Mouse (Mus musculus) liver, adult 2 months (tissue): ENCODE measurements around the gene Eif3a. TPM values are rescaled to one million over a fixed set of nuclear protein-coding genes. Genes with fewer than 3 reads are reported as not detected.

ENCODE experiments used
- DNase-seq: peaks from one replicate; pipeline ENCODE4 v3.0.0-alpha.2; 2011; ENCODE audit warnings: low read depth, low spot score; ENCODE audit errors: extremely low read depth
- H3K27ac ChIP-seq: fragments of 200-500 bp; replicated peaks from 2 replicates; pipeline ENCODE4 v1.5.1; 2012; ENCODE audit warnings: low read depth, mild to moderate bottlenecking, control low read depth, inconsistent platforms, low read length; ENCODE audit not compliant: insufficient read depth
- H3K27me3 ChIP-seq: fragments of 200-500 bp; 2 replicates; pipeline ENCODE4 v1.6.1; 2012; ENCODE audit warnings: mild to moderate bottlenecking, moderate library complexity, low read length, inconsistent platforms; ENCODE audit not compliant: control insufficient read depth, insufficient read depth
- H3K36me3 ChIP-seq: fragments of 200-500 bp; 2 replicates; pipeline ENCODE4 v1.6.1; 2012; ENCODE audit warnings: low read length, inconsistent platforms; ENCODE audit not compliant: control insufficient read depth, insufficient read depth
- H3K4me1 ChIP-seq: fragments of 200-500 bp; 2 replicates; pipeline ENCODE4 v1.6.1; 2011; ENCODE audit warnings: low read length; ENCODE audit not compliant: control insufficient read depth, insufficient read depth
- H3K4me3 ChIP-seq: fragments of 200-500 bp; 2 replicates; pipeline ENCODE4 v1.5.1; 2011; ENCODE audit warnings: low read depth, mild to moderate bottlenecking, control low read depth, low read length, moderate library complexity; ENCODE audit not compliant: insufficient read depth
- H3K79me2 ChIP-seq: fragments of 200-500 bp; 2 replicates; pipeline ENCODE4 v1.6.1; 2012; ENCODE audit warnings: inconsistent platforms, mild to moderate bottlenecking, low read length, moderate library complexity; ENCODE audit not compliant: control insufficient read depth, insufficient read depth
- H3K9ac ChIP-seq: fragments of 200-500 bp; 2 replicates; pipeline ENCODE4 v1.6.1; 2012; ENCODE audit warnings: low read depth, mild to moderate bottlenecking, control low read depth, inconsistent platforms, low read length
- CTCF ChIP-seq: fragments of 200-500 bp; IDR thresholded peaks from 2 replicates; pipeline ENCODE4 v1.5.1; 2011; ENCODE audit warnings: low read depth, low read length, control low read depth
- POLR2A ChIP-seq: fragments of 200-500 bp; IDR thresholded peaks from 2 replicates; pipeline ENCODE4 v1.6.1; 2011; ENCODE audit warnings: low read length, control low read depth; ENCODE audit not compliant: insufficient read depth; ENCODE audit errors: extremely low read depth
- WGBS: fragments of 180-500 bp; shearing (Covaris S2); methylation state at CpG from one replicate; pipeline ENCODE4 v1.1.7; 2018; 5-methylcytosine and 5-hydroxymethylcytosine counted together
- polyA plus RNA-seq: library from polyadenylated mRNA; depleted of rRNA; stranded (reverse); fragments of >200 nt; gene quantifications from 2 replicates; pipeline ENCODE4 v1.2.3, GENCODE M21; 2012; rRNA removed
- total RNA-seq: library from RNA; depleted of rRNA; stranded (reverse); fragments of >200 nt; gene quantifications from 2 replicates; pipeline ENCODE4 v1.2.3, GENCODE M21; 2014; rRNA removed

The Eif3a gene
- 57.9 and 65.8 TPM in 2 replicates for total RNA-seq
- 16.5 and 17.7 TPM in 2 replicates for polyA plus RNA-seq

GRCm38 (mm10) chr19:60790551-60791161, at the start of gene Eif3a:
Eif3a (minus strand) TSS chr19:60790658.
- peak within 1 kb of the TSS; percentile 64 for H3K4me3 ChIP-seq
- under 1% methylated on average over 57 of the region's 57 CpGs for WGBS
- TF ChIP-seq POLR2A, result peak; percentile 96
- TF ChIP-seq CTCF, result no peak

GRCm38 (mm10) chr19:60837747-60838146, 47.3 kb upstream of the Eif3a start:
- Histone ChIP-seq H3K79me2 (no peaks in the 10 kb centered on the region), H3K4me3 (no peak overlapping the region), H3K36me3 (peaks cover 35% of the 10 kb centered on the region), H3K4me1 (no peaks in the 10 kb centered on the region), H3K27ac (no peak overlapping the region), H3K27me3 (no peaks in the 10 kb centered on the region), H3K9ac (no peak overlapping the region)
- DNase-seq, result peak; percentile 52
- TF ChIP-seq POLR2A, result no peak
- TF ChIP-seq CTCF, result peak; percentile 83
- 42% methylated on average over 1 of the region's 1 CpGs for WGBS

More at GRCm38 (mm10) chr19:60790551-60791161, at the start of gene Eif3a:
- Histone ChIP-seq H3K27me3 (no peaks in the 10 kb centered on the region), H3K36me3 (no peaks in the 10 kb centered on the region), H3K27ac (peak within 1 kb of the TSS; percentile 86), H3K9ac (peak within 1 kb of the TSS; percentile 92), H3K79me2 (peaks cover 15% of the 10 kb centered on the region), H3K4me1 (peaks cover 15% of the 10 kb centered on the region)
- peak; percentile 87 for DNase-seq

- Histone ChIP-seq H3K27ac (no peak overlapping the region), H3K36me3 (peaks cover 50% of the 10 kb centered on the region), H3K4me1 (no peaks in the 10 kb centered on the region), H3K79me2 (no peaks in the 10 kb centered on the region; the same call in 1 of the 2 replicates), H3K9ac (no peak overlapping the region), H3K27me3 (no peaks in the 10 kb centered on the region), H3K4me3 (no peak overlapping the region)
- TF ChIP-seq POLR2A, result no peak
- no peak for TF ChIP-seq CTCF
- peak; percentile 33 for DNase-seq
- 87% methylated on average over 6 of the region's 6 CpGs for WGBS
These were observed 28.2 kb upstream of the Eif3a start for GRCm38 (mm10) chr19:60818677-60819076.

GRCm38 (mm10) chr19:60813133-60813532, 22.7 kb upstream of the Eif3a start:
- Histone ChIP-seq H3K4me3 (no peak overlapping the region), H3K4me1 (peaks cover 3% of the 10 kb centered on the region; the same call in 1 of the 2 replicates), H3K9ac (no peak overlapping the region), H3K79me2 (peaks cover 3% of the 10 kb centered on the region; the same call in 1 of the 2 replicates), H3K27ac (no peak overlapping the region), H3K36me3 (peaks cover 19% of the 10 kb centered on the region), H3K27me3 (no peaks in the 10 kb centered on the region)
- DNase-seq, result no peak
- TF ChIP-seq CTCF (no peak), POLR2A (no peak)
- 93% methylated on average over 6 of the region's 6 CpGs for WGBS

GRCm38 (mm10) chr19:60812036-60812389, 21.6 kb upstream of the Eif3a start:
- Histone ChIP-seq H3K4me1 (peaks cover 3% of the 10 kb centered on the region; the same call in 1 of the 2 replicates), H3K27me3 (no peaks in the 10 kb centered on the region), H3K79me2 (peaks cover 3% of the 10 kb centered on the region; the same call in 1 of the 2 replicates), H3K9ac (peak overlapping the region; percentile 64), H3K4me3 (peak overlapping the region; percentile 92), H3K27ac (peak overlapping the region; percentile 8; the same call in 1 of the 2 replicates), H3K36me3 (peaks cover 16% of the 10 kb centered on the region)
- DNase-seq, result peak; percentile 14
- TF ChIP-seq CTCF (no peak), POLR2A (no peak)
- WGBS, result 8% methylated on average over 10 of the region's 10 CpGs
